Mouse (Mus musculus) brown adipose tissue, adult 24 weeks (tissue): ENCODE data around the gene Mrps27. TPM values are rescaled to one million over a fixed set of nuclear protein-coding genes. Genes with fewer than 3 reads are reported as not detected.

Source experiments
- H3K27ac ChIP-seq: fragments of 200-500 bp; replicated peaks from 2 replicates; pipeline ENCODE4 v1.5.1; 2012; ENCODE audit warnings: low read depth, mild to moderate bottlenecking, low read length
- H3K4me1 ChIP-seq: fragments of 200-500 bp; 2 replicates; pipeline ENCODE4 v1.6.1; 2012; ENCODE audit warnings: low read length, mixed read lengths; ENCODE audit not compliant: control insufficient read depth, insufficient read depth, insufficient read length
- H3K4me3 ChIP-seq: fragments of 200-500 bp; 2 replicates; pipeline ENCODE4 v1.5.1; 2012; ENCODE audit warnings: low read depth, mild to moderate bottlenecking, low read length, moderate library complexity; ENCODE audit not compliant: insufficient read depth
- polyA plus RNA-seq: library from polyadenylated mRNA; stranded (reverse); fragments of >200 nt; gene quantifications from 2 replicates; pipeline ENCODE4 v1.2.4, GENCODE M21; 2012; ENCODE audit not compliant: missing spikeins, insufficient read depth, insufficient read length

Mrps27 gene
- polyA plus RNA-seq, 1 experiment, result 61.0 TPM

DNA sequence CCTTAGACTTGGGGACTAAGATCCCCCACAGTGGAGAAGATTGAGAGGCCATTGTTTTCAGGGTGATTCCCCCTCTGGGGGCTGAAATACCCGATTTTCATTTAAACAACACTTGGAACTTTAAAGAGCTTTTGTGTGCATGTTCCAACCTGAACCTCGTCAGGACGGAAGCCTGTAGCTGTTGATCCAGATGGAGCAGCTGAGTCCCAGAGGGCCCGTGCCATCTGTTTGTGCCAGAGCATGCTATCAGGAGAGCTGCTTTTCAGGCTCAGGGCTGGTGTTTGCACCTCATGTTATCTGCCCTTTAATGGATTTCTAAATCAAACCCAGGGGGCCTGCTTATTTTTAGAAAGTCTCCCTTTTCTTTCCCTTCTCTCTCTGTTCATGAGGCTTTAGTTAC lies 19.3 kb downstream of the Mrps27 start:
- Histone ChIP-seq H3K4me3 (no peak overlapping the region), H3K4me1 (no peaks in the 10 kb centered on the region), H3K27ac (no peak overlapping the region)

DNA sequence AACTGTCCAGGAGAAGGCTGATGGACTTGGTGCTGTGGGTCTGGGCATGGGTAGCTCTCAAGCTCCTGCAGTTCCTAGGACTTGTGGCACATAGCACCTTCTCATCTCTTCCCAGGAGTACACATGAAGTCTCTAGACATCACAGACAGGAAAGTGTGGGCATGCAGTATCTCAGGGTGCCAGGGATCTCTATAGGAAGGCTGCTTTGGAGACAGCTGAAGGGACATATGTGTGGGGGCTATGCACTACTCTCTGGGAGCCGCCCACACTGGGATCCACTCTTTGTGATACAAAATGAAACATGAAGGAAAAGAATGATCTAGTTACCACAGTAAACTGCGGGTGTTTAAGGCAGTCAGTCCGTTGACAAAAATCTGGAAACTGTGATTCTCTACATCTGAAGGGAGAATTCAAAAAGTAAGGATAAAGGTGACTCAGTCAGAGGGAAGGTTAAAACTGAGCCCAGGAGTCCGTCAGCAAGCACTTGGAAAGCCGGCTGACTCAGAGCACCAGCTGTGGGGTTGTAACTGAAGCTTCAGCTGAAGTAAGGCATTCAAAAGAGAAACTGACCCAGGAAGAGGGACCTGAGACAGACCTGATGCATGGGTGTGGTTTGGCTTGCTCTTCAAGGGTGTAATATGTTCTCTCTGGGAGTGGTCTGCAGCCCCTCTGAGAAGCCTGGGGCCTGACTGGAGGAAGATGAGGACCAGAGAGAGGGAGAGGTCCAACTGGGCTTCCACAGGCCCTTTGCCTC lies 22.0 kb downstream of the Mrps27 start:
- H3K27ac ChIP-seq, result no peak overlapping the region
- H3K4me1 ChIP-seq, result no peaks in the 10 kb centered on the region
- H3K4me3 ChIP-seq, result no peak overlapping the region

- H3K4me1 ChIP-seq, result no peaks in the 10 kb centered on the region
- no peak overlapping the region for H3K27ac ChIP-seq
- H3K4me3 ChIP-seq, result no peak overlapping the region
These were observed 23.1 kb downstream of the Mrps27 start for GRCm38 (mm10) chr13:99367554-99368174.

DNA sequence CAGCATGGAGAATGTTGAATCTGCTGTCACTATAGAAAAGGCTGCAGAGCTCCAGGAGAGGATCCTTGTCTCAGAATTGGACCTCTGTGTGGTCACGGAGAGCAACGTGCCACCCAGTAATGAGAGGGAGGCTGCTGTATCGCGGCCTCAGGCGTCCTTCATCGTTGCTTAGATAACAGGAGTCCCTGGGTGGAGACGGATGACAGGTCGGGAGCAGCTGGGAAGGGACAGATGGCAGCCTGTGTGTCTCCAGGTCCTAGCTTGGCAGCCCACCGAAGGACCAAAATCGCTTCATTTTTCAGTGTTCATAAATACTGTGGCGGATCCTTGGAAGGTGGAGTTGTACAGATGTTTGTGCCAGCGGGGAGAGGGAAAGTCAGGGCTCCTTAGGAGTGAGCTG lies 24.5 kb downstream of the Mrps27 start:
- no peak overlapping the region for H3K27ac ChIP-seq
- no peak overlapping the region for H3K4me3 ChIP-seq
- H3K4me1 ChIP-seq, result no peaks in the 10 kb centered on the region

DNA sequence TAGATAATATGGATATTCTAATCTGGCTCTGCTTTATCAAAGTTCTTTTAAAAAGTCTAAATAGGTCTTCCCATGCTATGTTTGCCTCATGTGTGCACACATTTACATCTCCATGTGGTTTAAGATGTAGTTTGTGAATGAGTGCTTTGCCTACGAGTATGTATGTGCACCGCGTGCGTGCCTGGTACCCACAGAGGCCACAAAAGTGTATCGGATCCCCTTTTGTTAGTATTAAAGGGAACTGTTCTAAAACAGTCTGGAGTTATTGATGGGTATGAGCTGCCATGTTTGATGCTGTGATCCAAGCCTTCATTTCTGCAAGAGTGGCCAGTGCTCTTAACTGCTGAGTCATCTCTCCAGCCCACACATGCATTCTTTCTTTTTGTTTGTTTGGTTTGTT lies 26.7 kb downstream of the Mrps27 start:
- Histone ChIP-seq H3K4me1 (no peaks in the 10 kb centered on the region), H3K4me3 (no peak overlapping the region), H3K27ac (no peak overlapping the region)

DNA sequence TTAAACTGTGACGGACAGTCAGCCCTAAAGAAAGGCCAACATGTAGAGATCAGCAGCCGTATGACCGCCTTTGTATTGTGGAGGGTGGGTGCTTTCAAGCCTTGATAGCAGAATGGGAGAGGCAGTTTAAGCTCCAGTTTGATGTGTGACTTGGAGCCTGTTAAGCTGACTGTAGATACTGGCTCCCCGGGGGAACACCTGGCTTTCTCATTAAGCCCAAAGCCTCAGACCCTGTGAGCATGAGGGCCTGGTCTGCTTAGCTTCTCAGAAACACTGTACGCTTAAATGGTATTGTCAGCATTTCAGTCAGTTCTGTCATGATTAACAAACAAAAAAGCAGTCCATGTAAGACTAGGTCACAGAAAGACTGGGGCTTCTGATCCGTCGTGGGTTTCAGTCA lies 29.1 kb downstream of the Mrps27 start:
- H3K4me3 ChIP-seq, result no peak overlapping the region
- no peaks in the 10 kb centered on the region for H3K4me1 ChIP-seq
- no peak overlapping the region for H3K27ac ChIP-seq

DNA sequence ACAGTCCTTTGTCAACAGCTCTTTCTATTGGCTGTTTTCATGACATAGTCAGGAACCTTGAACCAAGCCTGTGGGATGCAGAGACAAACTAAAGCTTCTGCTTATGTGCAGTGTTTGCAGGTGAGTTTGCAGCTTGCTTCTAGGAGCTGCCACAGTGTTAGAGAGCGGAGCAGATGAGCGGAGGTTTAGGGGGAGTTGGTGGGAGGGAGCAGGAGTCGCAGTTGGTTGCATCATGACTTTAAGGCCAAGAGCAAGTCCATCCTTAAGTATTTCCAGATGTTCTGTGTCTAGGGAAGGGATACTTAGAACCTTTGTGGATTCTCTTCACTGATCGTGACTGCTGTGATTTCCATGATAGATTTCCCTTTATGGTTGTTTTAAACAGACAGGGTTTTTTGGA lies 29.6 kb downstream of the Mrps27 start:
- Histone ChIP-seq H3K27ac (no peak overlapping the region), H3K4me3 (no peak overlapping the region), H3K4me1 (no peaks in the 10 kb centered on the region)

GRCm38 (mm10) chr13:99375550-99375949 lies 31.0 kb downstream of the Mrps27 start:
- H3K4me1 ChIP-seq, result no peaks in the 10 kb centered on the region
- no peak overlapping the region for H3K4me3 ChIP-seq
- H3K27ac ChIP-seq, result no peak overlapping the region

DNA sequence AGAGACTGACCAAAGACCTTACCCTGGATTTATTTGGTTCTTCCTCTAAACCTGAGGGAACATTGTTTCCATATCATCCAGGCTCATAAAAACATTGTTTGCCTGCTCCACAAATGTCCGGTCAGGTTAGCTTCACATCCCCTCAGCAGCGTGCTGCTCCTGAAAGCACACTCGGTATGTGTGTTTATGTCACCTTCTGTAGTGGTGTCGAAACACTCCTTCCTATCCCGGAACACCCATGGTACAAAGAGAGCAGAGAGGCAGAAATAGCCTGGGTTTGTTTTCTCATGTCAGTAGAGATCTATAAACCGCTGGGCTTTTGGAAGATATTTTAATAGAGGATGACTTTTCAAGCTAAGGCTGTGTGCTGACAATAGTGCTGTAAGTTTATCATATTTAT lies 32.5 kb downstream of the Mrps27 start:
- Histone ChIP-seq H3K4me3 (no peak overlapping the region), H3K4me1 (no peaks in the 10 kb centered on the region), H3K27ac (no peak overlapping the region)

DNA sequence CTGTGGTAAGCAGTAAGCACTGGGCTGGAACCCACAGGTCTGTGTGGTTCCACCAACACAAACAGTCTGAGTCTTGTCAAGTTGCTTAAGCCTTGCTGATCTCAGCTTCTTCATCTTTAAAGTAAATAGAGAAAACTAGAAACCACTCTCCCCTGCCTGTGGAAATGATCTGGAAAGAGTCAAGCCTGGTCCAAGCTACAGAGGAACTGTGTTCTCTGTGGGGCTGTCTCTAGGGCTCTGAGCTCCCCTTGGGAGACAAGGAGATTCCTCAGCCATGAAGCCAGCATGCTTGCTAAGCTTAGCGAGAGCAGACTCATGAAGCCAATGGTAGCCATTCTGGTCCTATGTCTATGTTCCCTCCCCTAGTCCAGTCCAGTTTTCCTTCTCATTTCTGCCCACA lies 33.6 kb downstream of the Mrps27 start:
- H3K4me3 ChIP-seq, result no peak overlapping the region
- 0 out of 2 replicates have a peak overlapping the region, but pooled peaks have one; percentile 8 for H3K27ac ChIP-seq
- H3K4me1 ChIP-seq, result no peaks in the 10 kb centered on the region

- H3K27ac ChIP-seq, result no peak overlapping the region
- H3K4me1 ChIP-seq, result peaks cover 14% of the 10 kb centered on the region
- H3K4me3 ChIP-seq, result no peak overlapping the region
These were observed 37.8 kb downstream of the Mrps27 start for GRCm38 (mm10) chr13:99382373-99382772.

DNA sequence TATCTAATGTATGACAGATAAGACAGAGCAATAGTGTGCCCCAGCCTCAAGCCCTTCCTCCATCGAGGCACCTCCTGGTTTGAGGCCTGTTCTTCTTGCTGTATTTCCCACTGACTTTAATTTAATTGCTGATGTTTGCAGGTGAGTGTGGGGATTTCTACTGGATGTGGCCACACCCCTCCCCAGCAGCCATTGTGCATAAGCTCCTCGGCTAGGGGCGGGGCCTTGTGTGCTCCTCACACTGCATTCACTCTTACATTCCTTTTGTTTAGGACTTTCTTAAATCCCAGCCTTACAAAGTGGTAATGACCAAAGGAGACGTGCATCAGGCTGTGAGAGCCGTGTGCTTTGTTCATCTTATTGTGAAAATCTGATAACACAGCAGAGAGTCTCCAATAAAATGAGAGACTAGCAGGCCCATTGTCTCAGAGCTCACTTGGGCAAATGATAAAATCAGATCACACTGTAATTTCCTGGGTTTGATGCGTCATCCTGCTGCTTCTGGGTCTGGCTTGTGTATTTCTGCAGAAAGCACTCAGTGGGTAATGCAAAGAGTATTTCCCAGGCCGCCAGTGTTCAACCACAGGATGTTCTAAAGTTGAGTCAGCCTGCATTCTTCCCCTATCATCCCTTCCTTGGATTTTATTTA lies 40.1 kb downstream of the Mrps27 start:
- Histone ChIP-seq H3K27ac (0 out of 2 replicates have a peak overlapping the region, but pooled peaks have one; percentile 11), H3K4me3 (no peak overlapping the region), H3K4me1 (peaks cover 14% of the 10 kb centered on the region)

- no peak overlapping the region for H3K4me3 ChIP-seq
- peaks cover 14% of the 10 kb centered on the region for H3K4me1 ChIP-seq
- H3K27ac ChIP-seq, result peak overlapping the region; percentile 4; the same call in 1 of the 2 replicates
These were observed 41.3 kb downstream of the Mrps27 start for GRCm38 (mm10) chr13:99385911-99386310.

DNA sequence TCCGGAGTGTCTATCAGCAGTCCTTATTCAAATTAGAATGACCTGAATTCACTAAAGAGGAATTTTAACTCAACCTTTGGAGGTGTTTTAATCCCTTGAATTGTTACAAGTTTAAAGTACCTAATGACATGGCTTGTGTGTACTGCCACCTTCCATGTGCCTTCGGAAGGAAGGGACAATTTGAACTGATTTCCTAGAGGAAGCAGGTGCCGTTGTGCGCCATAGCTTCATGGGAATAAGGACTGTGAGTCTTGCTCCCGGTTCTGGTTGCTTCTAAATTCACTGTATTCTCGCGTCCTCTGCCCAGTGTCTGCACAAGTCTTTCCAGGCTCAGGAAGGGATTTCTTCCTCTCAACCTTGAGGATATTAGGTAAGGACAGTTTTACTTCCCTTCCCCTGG lies 41.8 kb downstream of the Mrps27 start:
- H3K27ac ChIP-seq, result peak overlapping the region; percentile 4; the same call in 1 of the 2 replicates
- peaks cover 14% of the 10 kb centered on the region for H3K4me1 ChIP-seq
- no peak overlapping the region for H3K4me3 ChIP-seq

GRCm38 (mm10) chr13:99387901-99388811 lies 43.6 kb downstream of the Mrps27 start:
- Histone ChIP-seq H3K4me1 (peaks cover 14% of the 10 kb centered on the region), H3K27ac (0 out of 2 replicates have a peak overlapping the region, but pooled peaks have one; percentile 30), H3K4me3 (no peak overlapping the region)
